Mouse (Mus musculus) limb, embryonic 14.5 days (tissue): ENCODE measurements around the gene Pnpla2. TPM values are rescaled to one million over a fixed set of nuclear protein-coding genes. Genes with fewer than 3 reads are reported as not detected.

Source experiments
- ATAC-seq: fragments of 200-750 bp; cut with Nextera tagmentation; 2 replicates; pipeline ENCODE4 v1.8.0; 2017; ENCODE audit warnings: low read depth, moderate number of reproducible peaks, moderate TSS enrichment; ENCODE audit not compliant: low FRiP score
- DNase-seq: peaks from one replicate; pipeline ENCODE4 v3.0.0-alpha.2; 2015; ENCODE audit warnings: low spot score
- H3K27ac ChIP-seq: fragments of 300-500 bp; sonication (generic); replicated peaks from 2 replicates; pipeline ENCODE4 v1.5.1; 2014; ENCODE audit warnings: low read depth, mild to moderate bottlenecking, low read length, moderate library complexity, mixed read lengths
- H3K27me3 ChIP-seq: fragments of 300-500 bp; sonication (generic); 2 replicates; pipeline ENCODE4 v1.6.1; 2014; ENCODE audit warnings: low read length, mixed read lengths; ENCODE audit not compliant: control insufficient read depth, insufficient read depth
- H3K36me3 ChIP-seq: fragments of 300-500 bp; sonication (generic); 2 replicates; pipeline ENCODE4 v1.6.1; 2014; ENCODE audit warnings: mild to moderate bottlenecking, low read length, moderate library complexity, mixed read lengths; ENCODE audit not compliant: control insufficient read depth, insufficient read depth
- H3K4me1 ChIP-seq: fragments of 300-500 bp; sonication (generic); 2 replicates; pipeline ENCODE4 v1.6.1; 2014; ENCODE audit warnings: antibody characterized with exemption, low read length, mixed read lengths; ENCODE audit not compliant: control insufficient read depth, insufficient read depth
- H3K4me2 ChIP-seq: fragments of 300-500 bp; sonication (generic); replicated peaks from 2 replicates; pipeline ENCODE4 v1.6.1; 2014; ENCODE audit warnings: low read depth, mild to moderate bottlenecking, low read length, moderate library complexity; ENCODE audit not compliant: severe bottlenecking
- H3K4me3 ChIP-seq: fragments of 300-500 bp; sonication (generic); replicated peaks from 2 replicates; pipeline ENCODE4 v1.5.1; 2014; ENCODE audit warnings: low read length
- H3K9ac ChIP-seq: fragments of 300-500 bp; sonication (generic); 2 replicates; pipeline ENCODE4 v1.6.1; 2014; ENCODE audit warnings: mild to moderate bottlenecking, low read depth, low read length, moderate library complexity; ENCODE audit not compliant: severe bottlenecking
- H3K9me3 ChIP-seq: fragments of 300-500 bp; sonication (generic); 2 replicates; pipeline ENCODE4 v1.6.1; 2016; ENCODE audit warnings: low read length; ENCODE audit not compliant: control insufficient read depth
- POLR2A ChIP-seq: fragments of 200-500 bp; IDR thresholded peaks from 2 replicates; pipeline ENCODE4 v1.8.0; 2012; ENCODE audit warnings: inconsistent platforms, mild to moderate bottlenecking, moderate library complexity, borderline replicate concordance; ENCODE audit not compliant: insufficient read depth, insufficient read length; ENCODE audit errors: extremely low read depth
- WGBS: fragments of 180-500 bp; shearing (Covaris S2); extraction: QIAGEN DNeasy Blood & Tissue Kit; methylation state at CpG from one replicate; pipeline ENCODE4 v1.1.7; 2014; 5-methylcytosine and 5-hydroxymethylcytosine counted together
- polyA plus RNA-seq, 2 experiments: library from polyadenylated mRNA; depleted of rRNA in 1 of 2; stranded (reverse) in 1 of 2; unstranded in 1 of 2; fragments of >200 nt; fragmentation: Nextera tagmentation in 1 of 2; extraction: Ambion mirVana in 1 of 2; gene quantifications; 2 replicates each; pipeline versions ENCODE4 v1.2.1 to v1.2.3; 2012 to 2014

The Pnpla2 gene
- polyA plus RNA-seq, 2 experiments: 14.5 to 14.8 TPM

- no peak for DNase-seq
- H3K27ac ChIP-seq: no peak overlapping the region
- H3K4me1 ChIP-seq: peaks cover 13% of the 10 kb centered on the region; the same call in 1 of the 2 replicates
- no peak for TF ChIP-seq POLR2A
- H3K9me3 ChIP-seq: no peaks in the 10 kb centered on the region
- peaks cover 31% of the 10 kb centered on the region for H3K27me3 ChIP-seq
- H3K4me2 ChIP-seq: no peak overlapping the region
- 90% methylated on average over 11 of the region's 11 CpGs for whole genome bisulfite sequencing
- no peak overlapping the region for H3K4me3 ChIP-seq
- H3K36me3 ChIP-seq: peaks cover 7% of the 10 kb centered on the region
- ATAC-seq: no peak
- no peak overlapping the region for H3K9ac ChIP-seq
These were observed 3.7 kb downstream of the Pnpla2 start for GRCm38 (mm10) chr7:141458661-141459060.

- Histone ChIP-seq H3K4me2 (no peak overlapping the region), H3K9ac (no peak overlapping the region), H3K4me3 (no peak overlapping the region), H3K27ac (no peak overlapping the region), H3K36me3 (peaks cover 7% of the 10 kb centered on the region), H3K27me3 (peaks cover 38% of the 10 kb centered on the region), H3K9me3 (no peaks in the 10 kb centered on the region), H3K4me1 (peaks cover 13% of the 10 kb centered on the region; the same call in 1 of the 2 replicates)
- no peak for DNase-seq
- WGBS: 89% methylated on average over 17 of the region's 17 CpGs
- ATAC-seq: no peak
- TF ChIP-seq POLR2A: no peak
These were observed 4.3 kb downstream of the Pnpla2 start for GRCm38 (mm10) chr7:141459301-141459711.

- Histone ChIP-seq H3K36me3 (peaks cover 7% of the 10 kb centered on the region), H3K4me1 (peaks cover 19% of the 10 kb centered on the region), H3K9ac (no peak overlapping the region), H3K27ac (no peak overlapping the region), H3K4me2 (no peak overlapping the region), H3K9me3 (no peaks in the 10 kb centered on the region), H3K4me3 (no peak overlapping the region), H3K27me3 (peaks cover 45% of the 10 kb centered on the region)
- 67% methylated on average over 5 of the region's 5 CpGs for WGBS
- no peak for ATAC-seq
- no peak for DNase-seq
- no peak for TF ChIP-seq POLR2A
These were observed 5.0 kb downstream of the Pnpla2 start for GRCm38 (mm10) chr7:141460001-141460390.

- H3K9ac ChIP-seq: peak within 1 kb of the TSS; percentile 22
- H3K27ac ChIP-seq: no peak within 1 kb of the TSS
- H3K36me3 ChIP-seq: peaks cover 7% of the 10 kb centered on the region
- peak within 1 kb of the TSS; percentile 36 for H3K4me3 ChIP-seq
- peak within 1 kb of the TSS; percentile 65 for H3K4me2 ChIP-seq
- 73% methylated on average over 15 of the region's 15 CpGs for WGBS
- TF ChIP-seq POLR2A: no peak
- peaks cover 46% of the 10 kb centered on the region for H3K27me3 ChIP-seq
- DNase-seq (no peak), ATAC-seq (no peak)
- no peaks in the 10 kb centered on the region for H3K9me3 ChIP-seq
- H3K4me1 ChIP-seq: peaks cover 25% of the 10 kb centered on the region
These were observed 5.6 kb downstream of the Pnpla2 start, which contains the start of gene Cracr2b for GRCm38 (mm10) chr7:141460391-141461113. Gene Cracr2b (plus strand): TSS chr7:141461094.

- no peak for DNase-seq
- peaks cover 28% of the 10 kb centered on the region for H3K4me1 ChIP-seq
These were observed 6.7 kb downstream of the Pnpla2 start for GRCm38 (mm10) chr7:141461521-141462332.

More at GRCm38 (mm10) chr7:141461521-141462332, 6.7 kb downstream of the Pnpla2 start:
- H3K27me3 ChIP-seq: peaks cover 46% of the 10 kb centered on the region
- WGBS: 2% methylated on average over 36 of the region's 59 CpGs
- no peak for ATAC-seq
- H3K36me3 ChIP-seq: peaks cover 7% of the 10 kb centered on the region
- no peak for TF ChIP-seq POLR2A
- H3K27ac ChIP-seq: no peak overlapping the region
- H3K9me3 ChIP-seq: no peaks in the 10 kb centered on the region
- H3K4me2 ChIP-seq: peak overlapping the region; percentile 65
- peak overlapping the region; percentile 36 for H3K4me3 ChIP-seq
- H3K9ac ChIP-seq: peak overlapping the region; percentile 22
